12 mouse cellular contexts compared by ENCODE assay signal in the genomic region with DNA sequence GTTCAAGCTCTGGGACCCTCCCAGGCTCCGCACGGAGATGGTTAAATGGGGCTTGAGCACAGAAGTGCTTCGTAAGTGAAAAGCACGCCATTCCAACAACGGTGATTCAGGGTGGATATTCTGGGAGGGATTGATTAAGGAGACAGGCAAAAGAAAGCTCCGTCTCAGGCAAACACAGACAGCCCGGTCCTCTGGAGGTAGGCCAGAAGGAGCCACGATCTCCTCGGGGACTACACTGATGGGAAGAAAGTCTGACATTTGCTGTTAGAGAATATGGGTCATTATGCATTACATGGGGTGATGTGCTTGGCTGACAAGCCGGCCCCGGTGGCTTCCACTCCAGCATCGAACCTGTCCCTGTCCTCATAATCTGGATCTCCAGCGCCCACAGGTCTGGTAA.
A peak's percentile ranks its signal among the peaks of the same experiment; 100 is the strongest.
DNase-seq lines count a peak whose midpoint lies in the region; ATAC-seq and TF ChIP-seq lines count a peak whose summit lies in the region.
"Had no signal": no experiment of that assay in that cellular context is flagged by ENCODE, and none has a peak within 500 bp of the region (broad histone marks: within the 10 kb centered on the region; RNA-seq: fewer than 3 reads in every experiment).

No protein-coding gene starts in this region.

- intact Hi-C loops in heart, postnatal 25 days (cut with DNase I): no loop called here

- no peak overlapping the region for H3K4me3 ChIP-seq in heart, embryonic 10.5 days
- H3K4me3 ChIP-seq in intestine, postnatal 0 days (ENCODE audit: low read depth, low read length): no peak overlapping the region
- no peak overlapping the region for H3K4me3 ChIP-seq in intestine, embryonic 15.5 days (replicated peaks)
- H3K4me3 ChIP-seq in hindbrain, embryonic 14.5 days (replicated peaks; ENCODE audit: low read length): no peak overlapping the region
- H3K4me3 ChIP-seq: embryonic facial prominence, embryonic 13.5 days; forebrain, embryonic 12.5 days; heart, embryonic 12.5 days had no signal

- no peak for ATAC-seq in intestine, postnatal 0 days
- ATAC-seq in intestine, embryonic 15.5 days: no peak
- no peak for ATAC-seq in hindbrain, embryonic 14.5 days (ENCODE audit: low FRiP score)
- ATAC-seq: forebrain, embryonic 16.5 days had no signal

- DNase-seq in cerebellum, adult 9-10 months: peak; percentile 16
- no peak for DNase-seq in cerebellum, postnatal 14 days
- DNase-seq in heart, embryonic 10.5 days (ENCODE audit: low spot score): no peak
- no peak for DNase-seq in heart, postnatal 25 days (ENCODE audit: low spot score)
- no peak for DNase-seq in hindbrain, embryonic 14.5 days (ENCODE audit: low spot score)
- no peak for DNase-seq in spleen, postnatal 14 days (ENCODE audit: low spot score in 2 of 2)

- no peak overlapping the region for H3K9ac ChIP-seq in intestine, postnatal 0 days (ENCODE audit: low read depth, low read length)
- H3K9ac ChIP-seq in intestine, embryonic 15.5 days: no peak overlapping the region
- H3K9ac ChIP-seq in hindbrain, embryonic 14.5 days: 0 out of 2 replicates have a peak overlapping the region, but pooled peaks have one; percentile 18
- H3K9ac ChIP-seq: embryonic facial prominence, embryonic 13.5 days; forebrain, embryonic 12.5 days; heart, embryonic 12.5 days had no signal

- H3K4me2 ChIP-seq in intestine, postnatal 0 days (replicated peaks; ENCODE audit: low read depth): 0 out of 2 replicates have a peak overlapping the region, but pooled peaks have one; percentile 9
- no peak overlapping the region for H3K4me2 ChIP-seq in intestine, embryonic 15.5 days (replicated peaks)
- H3K4me2 ChIP-seq in hindbrain, embryonic 14.5 days (replicated peaks): no peak overlapping the region
- H3K4me2 ChIP-seq: embryonic facial prominence, embryonic 13.5 days; forebrain, embryonic 12.5 days; heart, embryonic 12.5 days had no signal

- no peak for TF ChIP-seq CTCF in intestine, postnatal 0 days (IDR thresholded peaks at IDR 0.05; ENCODE audit: low read depth)

- H3K4me1 ChIP-seq in heart, embryonic 10.5 days: peaks cover 74% of the 10 kb centered on the region
- H3K4me1 ChIP-seq in intestine, postnatal 0 days (replicated peaks; ENCODE audit: control insufficient read depth, insufficient read depth, low read length): peaks cover 9% of the 10 kb centered on the region; the same call in 1 of the 2 replicates
- no peaks in the 10 kb centered on the region for H3K4me1 ChIP-seq in intestine, embryonic 15.5 days (replicated peaks)
- H3K4me1 ChIP-seq in hindbrain, embryonic 14.5 days (replicated peaks; ENCODE audit: control insufficient read depth, insufficient read depth, low read length): peaks cover 12% of the 10 kb centered on the region; the same call in 1 of the 2 replicates

- H3K36me3 ChIP-seq in heart, embryonic 10.5 days: no peaks in the 10 kb centered on the region
- H3K36me3 ChIP-seq in intestine, postnatal 0 days (ENCODE audit: control insufficient read depth, insufficient read depth): no peaks in the 10 kb centered on the region
- no peaks in the 10 kb centered on the region for H3K36me3 ChIP-seq in intestine, embryonic 15.5 days
- no peaks in the 10 kb centered on the region for H3K36me3 ChIP-seq in hindbrain, embryonic 14.5 days (replicated peaks; ENCODE audit: control insufficient read depth, insufficient read depth)
- H3K36me3 ChIP-seq: embryonic facial prominence, embryonic 13.5 days; forebrain, embryonic 12.5 days; heart, embryonic 12.5 days had no signal

- H3K27me3 ChIP-seq in heart, embryonic 10.5 days (ENCODE audit: insufficient read depth, poor library complexity, severe bottlenecking): no peaks in the 10 kb centered on the region
- H3K27me3 ChIP-seq in intestine, postnatal 0 days (replicated peaks; ENCODE audit: control insufficient read depth, insufficient read depth, low read length): no peaks in the 10 kb centered on the region
- no peaks in the 10 kb centered on the region for H3K27me3 ChIP-seq in intestine, embryonic 15.5 days (replicated peaks)
- no peaks in the 10 kb centered on the region for H3K27me3 ChIP-seq in hindbrain, embryonic 14.5 days (ENCODE audit: control insufficient read depth, insufficient read depth, low read length)
- H3K27me3 ChIP-seq: embryonic facial prominence, embryonic 13.5 days; heart, embryonic 12.5 days had no signal

- peak overlapping the region; percentile 65; the same call in 1 of the 2 replicates for H3K27ac ChIP-seq in heart, embryonic 10.5 days
- no peak overlapping the region for H3K27ac ChIP-seq in intestine, postnatal 0 days (ENCODE audit: low read depth, low read length)
- no peak overlapping the region for H3K27ac ChIP-seq in intestine, embryonic 15.5 days
- no peak overlapping the region for H3K27ac ChIP-seq in hindbrain, embryonic 14.5 days
- H3K27ac ChIP-seq: embryonic facial prominence, embryonic 13.5 days; forebrain, embryonic 12.5 days had no signal

- no peaks in the 10 kb centered on the region for H3K9me3 ChIP-seq in heart, embryonic 10.5 days
- H3K9me3 ChIP-seq in intestine, postnatal 0 days (ENCODE audit: control insufficient read depth): no peaks in the 10 kb centered on the region
- H3K9me3 ChIP-seq in intestine, embryonic 15.5 days: no peaks in the 10 kb centered on the region
- no peaks in the 10 kb centered on the region for H3K9me3 ChIP-seq in hindbrain, embryonic 14.5 days (ENCODE audit: control insufficient read depth, low read length)
- H3K9me3 ChIP-seq: embryonic facial prominence, embryonic 13.5 days; forebrain, embryonic 12.5 days; heart, embryonic 12.5 days had no signal

- 73% methylated on average over 13 of the region's 13 CpGs for WGBS in heart, embryonic 10.5 days
- WGBS in intestine, postnatal 0 days: 79% methylated on average over 13 of the region's 13 CpGs
- 80% methylated on average over 13 of the region's 13 CpGs for WGBS in intestine, embryonic 15.5 days
- 63% methylated on average over 13 of the region's 13 CpGs for WGBS in hindbrain, embryonic 14.5 days
